Mouse (Mus musculus): Measurements from ENCODE around the gene Srpk1.

DNA sequence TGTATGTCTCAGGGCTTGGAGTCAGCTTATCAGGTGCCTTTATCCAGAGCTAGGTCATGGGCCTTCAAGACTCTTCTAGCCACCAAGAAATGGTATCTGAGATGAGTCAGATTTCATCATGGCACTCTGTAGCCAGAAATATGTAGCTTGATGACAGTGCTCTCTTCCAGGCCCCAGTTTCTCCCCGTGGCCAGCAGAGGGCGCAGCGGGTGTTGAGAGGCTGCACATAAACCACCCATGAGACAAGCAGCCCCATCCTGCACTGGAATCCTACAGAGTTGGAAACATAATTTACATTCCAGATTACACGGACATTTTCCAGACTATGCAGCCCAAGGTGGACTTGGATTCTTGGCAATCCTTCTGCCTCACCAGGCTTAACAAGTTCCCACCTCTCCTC is 29.5 kb downstream of the Srpk1 start:
- TF ChIP-seq CTCF (IDR thresholded peaks at IDR 0.05; ENCODE audit: borderline replicate concordance, insufficient read depth, low read depth, low read length), result peak; percentile 79
- no peak for TF ChIP-seq POLR2A (IDR thresholded peaks at IDR 0.05; ENCODE audit: borderline replicate concordance, insufficient read depth, low read length)
